Mouse (Mus musculus): ENCODE data around the gene Dock7. TPM values are rescaled to one million over a fixed set of nuclear protein-coding genes. Genes with fewer than 3 reads are reported as not detected.
"Not testable (repeated sequence)": the region's sequence is repeated elsewhere in the genome, so short reads cannot be mapped to it uniquely, and the experiment has no call there.

The Dock7 gene
- polyA plus RNA-seq, 1 experiment from 2014 or later: 71.1 TPM

- not testable (repeated sequence) for H3K4me3 ChIP-seq; H3K27me3 ChIP-seq (replicated peaks); H3K9me3 ChIP-seq; H3K9ac ChIP-seq; ATAC-seq (replicated peaks); H3K27ac ChIP-seq; H3K4me1 ChIP-seq; H3K4me2 ChIP-seq
- peaks cover 18% of the 10 kb centered on the region for H3K36me3 ChIP-seq (replicated peaks)
- WGBS: 97% methylated on average over 2 of the region's 2 CpGs
Observed at GRCm38 (mm10) chr4:98978288-98978687, 142.4 kb downstream of the Dock7 start.

DNA sequence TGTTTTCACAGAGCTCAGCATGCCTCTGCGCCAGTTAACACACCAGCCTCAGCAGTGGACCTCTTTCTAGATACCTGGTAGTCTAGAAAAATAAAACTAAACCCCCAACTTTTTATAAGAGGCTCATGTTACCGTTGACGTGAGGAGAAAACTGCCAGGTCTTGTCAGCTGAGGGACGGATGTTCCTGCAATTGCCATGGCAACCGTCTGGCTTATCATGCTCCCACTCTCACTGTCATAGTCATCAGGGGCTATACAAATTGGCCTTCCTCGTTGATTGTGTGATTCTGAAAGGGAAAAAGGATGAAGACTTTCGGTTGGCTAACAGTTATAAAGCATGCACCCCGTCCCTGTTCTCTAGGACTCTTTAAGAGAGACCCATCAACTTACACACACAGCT is 145.0 kb downstream of the Dock7 start:
- Histone ChIP-seq H3K4me2 (no peak overlapping the region), H3K4me1 (no peaks in the 10 kb centered on the region), H3K27me3 (replicated peaks) (no peaks in the 10 kb centered on the region), H3K9ac (no peak overlapping the region), H3K4me3 (no peak overlapping the region), H3K27ac (no peak overlapping the region), H3K36me3 (replicated peaks) (peaks cover 22% of the 10 kb centered on the region), H3K9me3 (no peaks in the 10 kb centered on the region)
- WGBS: 44% methylated on average over 8 of the region's 8 CpGs
- ATAC-seq (replicated peaks): peak; percentile 45; the same call in 1 of the 2 replicates

DNA sequence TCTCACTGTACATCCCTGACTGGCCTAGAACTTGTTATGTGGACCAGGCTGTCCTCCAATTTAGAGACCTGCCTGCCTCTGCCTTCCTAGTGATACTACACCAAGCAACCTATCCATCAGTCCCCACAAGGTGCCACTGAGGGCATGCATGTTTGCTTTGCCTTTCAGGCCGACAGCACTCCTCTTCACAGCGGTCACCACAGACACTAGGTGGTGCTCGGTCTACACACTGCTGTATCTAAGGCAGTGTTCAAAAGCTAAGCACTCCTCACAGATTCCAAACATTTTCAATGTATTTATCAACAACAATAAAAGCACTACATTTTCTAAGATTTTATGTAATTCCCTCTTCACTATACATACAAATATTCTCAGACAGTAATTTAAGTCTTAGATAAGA is 150.8 kb downstream of the Dock7 start:
- no peak overlapping the region for H3K9ac ChIP-seq
- no peaks in the 10 kb centered on the region for H3K4me1 ChIP-seq
- peaks cover 51% of the 10 kb centered on the region for H3K36me3 ChIP-seq (replicated peaks)
- 86% methylated on average over 3 of the region's 3 CpGs for WGBS
- H3K9me3 ChIP-seq: no peaks in the 10 kb centered on the region
- no peak overlapping the region for H3K27ac ChIP-seq
- ATAC-seq (replicated peaks): no peak
- no peaks in the 10 kb centered on the region for H3K27me3 ChIP-seq (replicated peaks)
- H3K4me3 ChIP-seq: no peak overlapping the region
- H3K4me2 ChIP-seq: no peak overlapping the region

GRCm38 (mm10) chr4:98960243-98960642 is 160.5 kb downstream of the Dock7 start:
- H3K36me3 ChIP-seq (replicated peaks): peaks cover 44% of the 10 kb centered on the region

GRCm38 (mm10) chr4:98955986-98956385 is 164.7 kb downstream of the Dock7 start:
- Histone ChIP-seq H3K9me3 (no peaks in the 10 kb centered on the region), H3K4me3 (no peak overlapping the region), H3K4me1 (no peaks in the 10 kb centered on the region), H3K27me3 (replicated peaks) (no peaks in the 10 kb centered on the region), H3K27ac (no peak overlapping the region), H3K4me2 (no peak overlapping the region), H3K36me3 (replicated peaks) (peaks cover 37% of the 10 kb centered on the region), H3K9ac (no peak overlapping the region)
- ATAC-seq (replicated peaks): no peak
- 94% methylated on average over 8 of the region's 8 CpGs for WGBS

More at GRCm38 (mm10) chr4:98960243-98960642, 160.5 kb downstream of the Dock7 start:
- H3K9ac ChIP-seq: no peak overlapping the region
- 91% methylated on average over 3 of the region's 3 CpGs for WGBS
- H3K4me3 ChIP-seq: no peak overlapping the region
- no peak overlapping the region for H3K27ac ChIP-seq
- H3K4me1 ChIP-seq: no peaks in the 10 kb centered on the region
- no peaks in the 10 kb centered on the region for H3K27me3 ChIP-seq (replicated peaks)
- ATAC-seq (replicated peaks): no peak
- H3K4me2 ChIP-seq: no peak overlapping the region
- no peaks in the 10 kb centered on the region for H3K9me3 ChIP-seq

- H3K4me3 ChIP-seq: no peak overlapping the region
- H3K27ac ChIP-seq: no peak overlapping the region
- H3K36me3 ChIP-seq (replicated peaks): peaks cover 13% of the 10 kb centered on the region; the same call in 1 of the 2 replicates
- no peak overlapping the region for H3K9ac ChIP-seq
- no peak overlapping the region for H3K4me2 ChIP-seq
- ATAC-seq (replicated peaks): no peak
- H3K4me1 ChIP-seq: no peaks in the 10 kb centered on the region
- no peaks in the 10 kb centered on the region for H3K27me3 ChIP-seq (replicated peaks)
- H3K9me3 ChIP-seq: no peaks in the 10 kb centered on the region
Observed at GRCm38 (mm10) chr4:98950563-98950962, 170.2 kb downstream of the Dock7 start.

GRCm38 (mm10) chr4:98938210-98938609 is 182.5 kb downstream of the Dock7 start:
- not testable (repeated sequence) for H3K4me3 ChIP-seq; H3K9me3 ChIP-seq; ATAC-seq (replicated peaks); H3K9ac ChIP-seq; H3K4me1 ChIP-seq; H3K27ac ChIP-seq; H3K27me3 ChIP-seq (replicated peaks); H3K4me2 ChIP-seq
- WGBS: 94% methylated on average over 6 of the region's 6 CpGs
- peaks cover 42% of the 10 kb centered on the region for H3K36me3 ChIP-seq (replicated peaks)

- peaks cover 31% of the 10 kb centered on the region for H3K36me3 ChIP-seq (replicated peaks)
- no peak overlapping the region for H3K4me3 ChIP-seq
- no peak overlapping the region for H3K9ac ChIP-seq
- no peaks in the 10 kb centered on the region for H3K27me3 ChIP-seq (replicated peaks)
- no peaks in the 10 kb centered on the region for H3K4me1 ChIP-seq
- 84% methylated on average over 6 of the region's 6 CpGs for WGBS
- H3K4me2 ChIP-seq: no peak overlapping the region
- H3K9me3 ChIP-seq: no peaks in the 10 kb centered on the region
- no peak for ATAC-seq (replicated peaks)
- no peak overlapping the region for H3K27ac ChIP-seq
Observed at GRCm38 (mm10) chr4:98936036-98936435, 184.7 kb downstream of the Dock7 start.

DNA sequence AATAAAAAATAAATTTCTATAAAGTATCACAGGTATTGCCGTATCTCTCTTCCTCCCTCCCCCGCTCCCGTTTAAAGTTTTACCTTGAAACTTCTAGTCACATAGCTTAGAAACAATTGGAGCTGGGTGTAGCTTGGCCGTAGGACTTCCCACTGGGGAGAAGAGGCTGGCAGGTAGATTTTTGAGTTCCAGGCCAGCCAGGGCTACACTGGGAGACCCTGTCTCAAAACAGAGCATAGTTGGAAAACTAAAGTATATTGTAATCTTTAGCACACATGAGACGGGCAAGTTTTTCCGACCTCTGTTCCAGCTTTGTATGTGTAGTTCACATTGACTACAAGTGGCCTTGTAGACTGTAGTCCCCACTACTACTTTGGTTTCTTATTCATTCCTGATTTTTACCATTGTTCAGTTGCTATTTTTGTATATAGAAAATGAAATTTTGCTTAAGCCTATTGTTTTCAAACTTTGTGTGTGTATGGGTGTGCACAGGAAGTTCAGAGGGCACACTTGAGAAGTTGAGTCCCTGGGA is 195.4 kb downstream of the Dock7 start:
- Histone ChIP-seq H3K27ac (no peak overlapping the region), H3K36me3 (replicated peaks) (0 out of 2 replicates have a peak, but pooled peaks cover 3% of the 10 kb centered on the region), H3K4me2 (peak overlapping the region; percentile 81; the same call in 1 of the 2 replicates), H3K9ac (no peak overlapping the region), H3K4me1 (peaks cover 21% of the 10 kb centered on the region), H3K9me3 (no peaks in the 10 kb centered on the region), H3K27me3 (replicated peaks) (no peaks in the 10 kb centered on the region), H3K4me3 (peak overlapping the region; percentile 79; the same call in 1 of the 2 replicates)
- ATAC-seq (replicated peaks): no peak
- WGBS: 21% methylated on average over 6 of the region's 6 CpGs

DNA sequence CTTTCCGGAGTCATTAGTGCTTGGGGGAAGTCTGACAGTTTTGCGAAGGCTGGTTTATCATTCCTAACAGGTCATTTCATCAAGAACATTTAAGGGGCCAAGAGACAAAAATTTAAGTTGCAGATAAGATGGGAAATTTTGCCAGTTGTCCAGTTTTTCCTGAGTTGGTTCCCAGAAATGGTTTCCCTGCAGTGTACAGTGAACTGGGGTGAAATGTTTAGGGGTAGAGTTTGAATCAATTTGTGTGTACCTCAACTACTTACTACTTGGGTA is 195.9 kb downstream of the Dock7 start:
- Histone ChIP-seq H3K27ac (no peak overlapping the region; the same call in 1 of the 2 replicates), H3K9me3 (no peaks in the 10 kb centered on the region), H3K36me3 (replicated peaks) (no peaks in the 10 kb centered on the region), H3K9ac (0 out of 2 replicates have a peak overlapping the region, but pooled peaks have one; percentile 82), H3K4me3 (peak overlapping the region; percentile 79), H3K27me3 (replicated peaks) (no peaks in the 10 kb centered on the region), H3K4me1 (peaks cover 21% of the 10 kb centered on the region), H3K4me2 (peak overlapping the region; percentile 81)
- no peak for ATAC-seq (replicated peaks)
- WGBS: 0% methylated on average over 2 of the region's 2 CpGs

DNA sequence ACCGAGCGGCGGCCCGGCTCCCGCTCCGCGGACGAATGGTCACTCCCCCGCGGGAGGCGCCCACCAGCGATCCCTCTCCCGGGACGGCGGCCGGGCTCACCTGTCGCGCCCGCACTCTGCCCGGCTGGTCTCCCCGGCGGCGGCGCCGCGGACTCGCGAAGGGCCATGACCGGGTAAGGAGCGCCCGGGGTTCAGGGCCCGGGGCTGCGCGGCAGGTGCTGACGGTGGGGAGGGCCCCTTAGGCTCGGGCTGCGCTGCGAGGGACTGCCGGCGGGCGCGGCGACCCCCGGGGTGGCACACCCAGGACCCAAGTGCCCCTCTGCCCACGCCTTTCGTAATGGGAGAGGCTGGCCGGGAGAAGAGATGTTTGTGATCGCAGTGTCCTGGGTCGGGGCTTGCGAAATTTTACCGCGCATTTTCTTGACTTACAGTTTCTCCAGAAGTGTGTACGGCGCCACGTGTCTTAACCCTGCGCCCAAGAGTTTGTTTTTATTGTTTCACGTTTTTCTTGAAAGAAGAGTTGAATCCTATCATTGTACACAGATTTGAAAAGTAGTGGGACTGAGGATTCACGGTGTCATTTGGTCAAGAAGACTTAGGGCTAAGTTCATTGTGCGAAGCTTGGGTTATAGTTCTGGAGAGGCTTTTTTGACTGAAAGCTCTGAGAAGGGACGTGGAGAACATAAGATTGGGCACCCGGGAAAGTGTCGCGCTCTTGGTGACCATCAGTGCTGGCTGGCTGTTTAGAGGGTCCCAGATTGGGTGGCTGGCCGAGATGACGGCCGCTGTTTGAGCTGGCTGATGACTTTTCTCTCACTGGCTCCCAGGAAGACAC is 196.4 kb downstream of the Dock7 start:
- H3K27ac ChIP-seq: peak overlapping the region; percentile 99

DNA sequence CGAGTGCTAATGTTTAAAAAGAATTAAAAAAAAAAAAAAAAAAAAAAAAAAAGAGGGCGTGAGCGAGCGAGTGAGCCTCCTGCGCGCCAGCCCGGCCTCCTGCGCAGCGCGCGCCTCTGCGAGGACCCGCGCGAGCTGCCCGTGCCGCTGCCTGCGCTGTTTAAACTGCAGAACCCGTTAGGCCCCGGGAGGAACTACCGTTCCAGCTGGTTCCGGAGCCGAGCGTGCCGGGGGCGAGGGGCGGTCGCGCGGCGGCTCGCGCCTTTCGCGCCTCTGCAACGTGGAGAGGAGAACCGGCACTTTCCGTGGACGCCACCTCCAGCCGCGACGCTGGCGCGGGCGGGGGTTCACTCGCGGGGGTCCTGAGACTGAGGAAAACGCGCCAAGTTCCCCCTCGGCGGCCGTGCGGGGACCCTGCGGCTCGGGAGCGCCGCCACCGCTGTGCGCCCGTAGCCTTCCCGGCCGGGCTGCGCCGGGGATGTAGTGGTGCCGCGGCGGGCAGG is 197.1 kb downstream of the Dock7 start, which contains the start of gene Usp1:
Gene Usp1 (plus strand): TSS at position 243 of the 503 bp plus-strand sequence.
- no peaks in the 10 kb centered on the region for H3K36me3 ChIP-seq (replicated peaks)
- peak within 1 kb of the TSS; percentile 79 for H3K4me3 ChIP-seq
- H3K27ac ChIP-seq: peak within 1 kb of the TSS; percentile 99
- H3K4me1 ChIP-seq: peaks cover 21% of the 10 kb centered on the region
- peak within 1 kb of the TSS; percentile 81 for H3K4me2 ChIP-seq
- under 1% methylated on average over 63 of the region's 67 CpGs for WGBS
- H3K9me3 ChIP-seq: no peaks in the 10 kb centered on the region
- no peaks in the 10 kb centered on the region for H3K27me3 ChIP-seq (replicated peaks)
- peak within 1 kb of the TSS; percentile 82 for H3K9ac ChIP-seq
- peak; percentile 80 for ATAC-seq (replicated peaks)

More for the DNA sequence above, 196.4 kb downstream of the Dock7 start:
- peak overlapping the region; percentile 79 for H3K4me3 ChIP-seq
- peak overlapping the region; percentile 82 for H3K9ac ChIP-seq
- no peaks in the 10 kb centered on the region for H3K36me3 ChIP-seq (replicated peaks)
- no peaks in the 10 kb centered on the region for H3K9me3 ChIP-seq
- WGBS: under 1% methylated on average over 60 of the region's 66 CpGs
- peak overlapping the region; percentile 81 for H3K4me2 ChIP-seq
- ATAC-seq (replicated peaks): peak; percentile 29
- H3K4me1 ChIP-seq: peaks cover 21% of the 10 kb centered on the region
- no peaks in the 10 kb centered on the region for H3K27me3 ChIP-seq (replicated peaks)
